Mouse (Mus musculus) left cerebral cortex, postnatal 25 days (tissue): ENCODE data around the gene Bicd2. TPM values are rescaled to one million over a fixed set of nuclear protein-coding genes. Genes with fewer than 3 reads are reported as not detected.
A peak's percentile ranks its signal among the peaks of the same experiment; 100 is the strongest.

ENCODE experiments used
- DNase-seq, 2 experiments: peaks; one replicate each; pipeline ENCODE4 v3.0.0; 2022; ENCODE audit warnings: low spot score in 2 of 2, mixed read lengths in 1 of 2
- intact Hi-C: fragments of 180-260 bp; cut with DNase I; formaldehyde crosslinking; loops from one replicate; pipeline ENCODE4 v1.15.1; 2025
- total RNA-seq, 2 experiments: library from RNA; stranded (reverse); gene quantifications; 2 replicates each; pipeline ENCODE4 v1.2.3; 2021

Gene Bicd2
- total RNA-seq = 10 to 100 TPM; 48.5 to 51.0 TPM

DNA sequence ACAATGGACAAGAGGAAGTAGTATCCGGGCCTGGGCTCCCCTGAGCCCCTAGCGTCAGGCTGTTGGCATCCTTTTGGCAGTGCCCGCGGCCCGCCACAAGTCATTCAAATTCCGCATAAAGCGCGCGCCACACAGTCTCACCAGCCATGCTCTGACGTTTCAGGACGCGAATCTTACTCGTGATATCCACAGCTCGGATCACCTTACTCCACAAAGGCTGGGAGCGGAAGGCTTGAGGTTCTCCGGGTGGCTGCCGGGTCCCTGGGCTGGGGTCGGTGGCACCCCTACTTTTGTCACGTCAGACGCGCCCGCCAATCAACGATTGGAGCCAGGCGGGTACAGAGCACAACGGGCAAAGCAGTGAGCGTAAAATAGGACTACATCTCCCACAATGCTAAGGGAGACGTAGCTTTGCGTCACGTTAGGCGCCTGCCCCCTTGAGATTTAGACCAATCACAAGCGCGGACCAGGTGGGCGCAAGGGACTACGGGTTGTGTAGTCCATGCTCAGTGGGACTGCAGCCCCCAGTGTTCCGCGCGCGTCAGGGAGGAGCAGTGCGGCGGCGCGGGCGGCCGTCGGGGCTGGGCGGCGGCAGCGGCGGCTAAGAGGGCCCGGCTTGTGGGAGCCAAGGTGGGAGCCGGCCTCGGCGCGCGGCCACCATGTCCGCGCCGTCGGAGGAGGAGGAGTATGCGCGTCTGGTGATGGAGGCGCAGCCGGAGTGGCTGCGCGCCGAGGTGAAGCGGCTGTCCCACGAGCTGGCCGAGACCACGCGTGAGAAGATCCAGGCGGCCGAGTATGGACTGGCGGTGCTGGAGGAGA, at the start of gene Bicd2:
TSS of gene Bicd2 (plus strand) at position 574 of the 819 bp plus-strand sequence.
- intact Hi-C loops = loop anchor here (2.0 kb wide), 1 partner anchor 312 kb away; the partner anchor contains the start of genes Cenpp and Nol8
- peak; percentile 96 to 99 for DNase-seq

- intact Hi-C loops = no loop called here
- DNase-seq = no peak
These were observed 49.4 kb upstream of the Bicd2 start for GRCm38 (mm10) chr13:49291949-49292348.

DNA sequence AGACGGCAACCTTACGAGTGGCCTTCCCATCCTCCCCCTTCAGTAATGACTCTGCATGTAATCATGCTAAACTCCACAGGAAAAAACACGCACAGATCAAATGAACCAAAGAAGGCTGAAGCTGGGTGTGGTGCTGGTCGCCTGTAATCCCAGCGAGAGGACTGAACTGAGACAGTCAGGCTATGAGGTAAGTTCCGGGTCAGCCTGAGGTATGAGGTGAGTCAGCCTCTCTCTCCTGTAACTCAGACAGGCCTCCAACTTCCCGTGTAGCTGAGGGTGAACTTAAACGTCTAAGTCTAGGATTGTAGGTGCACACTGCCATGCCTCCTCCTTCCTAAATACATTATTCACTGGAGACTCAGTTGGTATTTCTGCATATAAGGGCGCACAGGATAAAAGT, 47.3 kb upstream of the Bicd2 start:
- intact Hi-C loops = no loop called here
- no peak for DNase-seq

- DNase-seq = no peak
- intact Hi-C loops = no loop called here
These were observed 45.1 kb upstream of the Bicd2 start for GRCm38 (mm10) chr13:49296270-49296669.

DNA sequence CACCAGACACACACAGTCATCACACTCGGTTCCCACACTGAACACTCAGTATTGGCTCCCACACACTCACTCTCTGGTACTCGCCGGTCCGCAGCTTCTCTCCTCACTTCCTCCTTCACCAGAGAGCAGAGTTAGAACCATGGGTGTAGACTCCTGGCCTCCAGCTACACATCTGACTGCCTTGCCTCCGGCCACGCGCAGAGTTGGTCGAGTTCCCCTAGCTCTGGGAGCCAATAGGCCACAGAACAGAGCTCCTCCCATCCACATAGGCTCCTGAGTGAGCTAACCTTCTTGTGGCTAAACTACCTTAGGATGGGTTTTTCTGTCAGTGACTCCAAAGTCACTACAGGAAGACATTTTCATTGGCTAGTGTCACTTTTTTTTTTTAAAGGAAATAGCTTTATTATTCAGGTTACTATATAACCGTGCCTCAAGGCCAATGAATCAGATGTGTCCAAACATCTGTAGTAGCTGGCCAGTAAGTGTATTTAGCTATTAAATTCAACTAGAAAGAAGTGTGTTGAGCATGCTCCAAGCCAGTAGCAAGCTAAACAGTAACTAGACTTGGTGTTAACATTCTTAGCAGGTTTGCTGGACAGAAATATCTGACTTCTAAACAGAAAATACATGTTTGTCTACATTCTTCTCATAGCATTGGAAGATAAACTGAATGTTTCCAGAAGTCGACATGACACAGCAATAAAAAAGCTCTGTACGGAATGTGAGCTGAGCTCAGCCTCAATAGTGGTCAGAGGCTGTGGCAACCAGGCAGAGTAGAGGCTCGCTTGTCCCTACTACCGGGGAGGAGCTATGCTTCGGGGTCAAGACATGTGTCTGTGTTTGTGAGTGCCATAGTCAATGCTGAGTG, 42.6 kb upstream of the Bicd2 start:
- no peak for DNase-seq
- intact Hi-C loops = no loop called here

- intact Hi-C loops = no loop called here
- DNase-seq = no peak
These were observed 40.6 kb upstream of the Bicd2 start for GRCm38 (mm10) chr13:49300771-49301170.

DNA sequence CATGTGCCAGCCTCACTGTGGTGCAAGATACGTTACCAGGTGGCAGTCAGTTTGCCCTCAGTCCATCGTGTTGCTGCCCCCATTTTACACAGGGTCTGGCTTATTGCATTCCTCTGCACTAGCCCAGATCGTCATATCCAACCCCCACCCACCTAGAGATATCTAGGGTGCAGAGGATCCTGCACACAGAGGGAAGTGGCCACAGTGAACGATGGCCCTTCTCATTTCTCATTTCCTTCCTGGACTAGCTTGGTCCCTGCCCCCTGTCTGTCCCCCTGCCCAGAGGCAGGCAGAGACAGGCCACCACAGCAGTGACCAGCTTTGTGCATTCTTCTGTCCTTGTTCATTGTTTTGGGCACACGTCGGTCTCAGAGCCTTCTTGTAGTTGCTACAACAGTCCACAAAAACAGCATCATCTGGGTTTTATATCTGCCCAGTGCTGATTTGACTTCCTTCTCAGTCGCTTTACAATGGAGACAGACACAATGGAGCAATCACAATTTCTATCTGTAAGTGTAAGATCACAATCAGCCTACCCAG, 34.5 kb upstream of the Bicd2 start:
- DNase-seq = no peak
- intact Hi-C loops = no loop called here

- intact Hi-C loops = no loop called here
- no peak for DNase-seq
These were observed 33.9 kb upstream of the Bicd2 start for GRCm38 (mm10) chr13:49307311-49307969.

GRCm38 (mm10) chr13:49308206-49308605, 33.2 kb upstream of the Bicd2 start:
- intact Hi-C loops = no loop called here
- no peak for DNase-seq

DNA sequence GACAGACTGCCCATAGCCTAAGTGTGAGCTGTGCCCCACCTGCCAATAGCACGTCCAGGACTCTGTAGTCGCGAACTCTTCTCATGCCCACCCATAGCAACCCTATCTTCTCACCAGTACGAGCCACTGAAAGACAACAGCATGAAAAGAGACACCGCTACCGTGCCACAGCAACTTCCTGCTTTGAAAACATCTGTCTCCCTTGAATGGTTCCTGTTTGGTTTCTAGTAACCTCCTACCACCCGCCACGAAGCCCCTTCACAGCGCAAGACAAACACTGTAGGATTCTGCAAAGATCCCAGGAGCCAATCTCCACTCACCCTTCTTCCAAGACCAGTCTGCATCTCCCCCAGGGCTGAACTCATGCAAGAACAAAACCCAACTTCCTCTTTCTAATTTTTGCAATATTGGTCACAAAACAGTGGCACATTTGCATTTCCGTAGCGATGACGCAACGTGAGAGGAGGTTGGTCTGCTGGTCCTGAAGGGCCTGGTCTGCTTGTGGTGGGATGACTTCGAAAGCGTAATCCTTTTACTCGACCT, 32.5 kb upstream of the Bicd2 start:
- intact Hi-C loops = no loop called here
- no peak for DNase-seq

DNA sequence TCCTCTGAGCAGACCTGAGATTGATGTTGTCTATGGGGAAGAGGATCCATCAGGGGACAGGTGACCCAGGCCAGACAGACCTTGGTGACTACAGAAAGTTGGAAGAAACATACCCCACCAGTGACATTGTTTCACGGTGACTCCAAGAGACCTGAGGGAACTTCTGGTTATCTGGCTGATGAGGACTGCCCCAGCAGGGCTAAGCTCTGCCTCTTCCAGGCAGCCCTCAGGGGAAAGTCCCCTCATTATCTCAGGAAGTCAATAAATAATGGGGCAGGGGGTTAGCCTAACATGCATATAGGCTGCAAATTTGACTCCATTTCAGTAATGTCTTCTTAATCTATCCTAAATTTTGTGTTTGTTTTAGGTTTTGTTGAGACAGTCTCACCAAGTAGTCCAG, 31.9 kb upstream of the Bicd2 start:
- intact Hi-C loops = no loop called here
- no peak for DNase-seq

- intact Hi-C loops = no loop called here
- no peak for DNase-seq
These were observed 29.7 kb upstream of the Bicd2 start for GRCm38 (mm10) chr13:49311642-49312041.

DNA sequence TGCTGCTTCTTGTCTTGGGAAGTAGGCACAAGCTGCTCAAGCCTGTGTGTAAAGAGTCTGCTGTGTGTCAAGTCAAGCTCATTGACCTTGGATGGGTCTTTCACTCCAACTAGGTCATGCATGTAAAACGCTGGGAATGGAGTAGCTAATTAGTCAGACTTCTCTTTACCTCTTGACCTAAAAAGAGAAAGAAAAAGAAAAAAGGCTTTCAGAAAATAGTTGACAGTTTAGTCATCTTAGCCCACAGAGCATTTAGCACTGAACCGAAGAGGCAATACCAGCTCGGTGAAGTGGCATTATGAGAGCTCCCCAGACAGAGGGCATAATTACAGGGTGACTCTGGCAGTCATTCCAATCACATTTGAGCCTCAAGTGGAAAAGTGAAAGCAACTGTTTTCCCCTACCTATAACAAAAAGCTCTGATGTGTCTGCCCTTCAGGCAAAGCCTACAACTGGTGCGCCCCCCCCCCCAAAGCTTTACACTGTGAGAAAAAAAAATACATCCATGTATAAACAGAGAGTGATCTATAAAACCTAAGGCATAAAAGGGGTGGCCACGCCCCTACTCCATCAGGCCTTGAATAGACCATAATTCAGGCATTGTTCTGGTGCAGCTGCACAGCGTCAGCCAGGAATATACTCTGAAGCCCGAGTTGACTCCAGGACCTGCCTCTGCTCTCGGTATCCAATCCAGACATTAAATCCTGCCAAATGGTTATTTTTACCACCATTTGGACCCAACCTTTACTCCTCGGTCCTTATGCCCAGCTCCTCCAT, 24.8 kb upstream of the Bicd2 start:
- no peak for DNase-seq
- intact Hi-C loops = no loop called here

GRCm38 (mm10) chr13:49317508-49317907, 23.9 kb upstream of the Bicd2 start:
- intact Hi-C loops = no loop called here
- no peak for DNase-seq

DNA sequence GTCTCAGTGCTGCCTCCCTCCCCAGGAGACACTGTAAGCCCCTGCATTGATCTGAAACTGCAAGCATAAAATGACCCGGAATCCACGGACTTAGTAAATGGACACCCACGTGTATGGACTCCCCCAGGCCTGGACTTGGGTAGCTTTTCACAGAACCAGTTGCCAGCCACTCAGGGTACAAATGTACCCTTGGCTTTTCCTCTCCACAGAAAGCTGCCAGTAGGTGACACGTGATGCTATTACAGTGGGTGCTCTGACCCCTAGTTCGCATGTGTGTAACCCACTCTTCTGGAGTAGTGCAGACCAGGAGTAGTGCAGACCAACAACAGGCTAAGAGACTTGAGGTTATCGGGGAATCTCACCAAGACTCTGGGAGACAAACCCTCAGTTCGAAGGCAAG, 23.5 kb upstream of the Bicd2 start:
- DNase-seq = no peak
- intact Hi-C loops = no loop called here

DNA sequence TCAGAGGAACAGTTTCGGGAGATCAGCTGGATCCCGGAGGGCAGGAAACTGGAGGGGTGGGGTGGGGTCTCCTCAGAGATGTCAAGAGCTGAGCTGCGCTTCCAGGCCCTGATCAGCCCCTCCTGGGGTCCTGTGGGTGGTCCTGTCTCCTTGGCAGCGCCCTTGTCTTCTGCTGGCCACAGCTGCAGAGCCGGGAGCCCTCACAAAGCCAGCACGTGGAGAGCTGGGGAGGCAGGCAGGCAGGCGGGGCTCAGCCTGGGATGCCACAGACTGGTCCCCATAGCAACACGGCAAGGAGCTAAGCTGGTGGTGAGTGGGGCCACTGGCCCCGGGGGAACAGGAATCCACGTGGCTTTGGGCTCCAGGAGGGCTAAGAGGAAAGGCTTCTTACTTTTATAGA, 21.3 kb upstream of the Bicd2 start, which contains the start of gene Fgd3:
TSS of gene Fgd3 (minus strand) at position 272 of the 400 bp plus-strand sequence.
- intact Hi-C loops = loop anchor here (5.0 kb wide), 1 partner anchor 102 kb away; the partner anchor contains the start of gene Ippk
- peak; percentile 54 to 77 for DNase-seq

GRCm38 (mm10) chr13:49320514-49320913, 20.9 kb upstream of the Bicd2 start:
- no peak for DNase-seq
- intact Hi-C loops = loop anchor here (5.0 kb wide), 1 partner anchor 102 kb away; the partner anchor contains the start of gene Ippk

DNA sequence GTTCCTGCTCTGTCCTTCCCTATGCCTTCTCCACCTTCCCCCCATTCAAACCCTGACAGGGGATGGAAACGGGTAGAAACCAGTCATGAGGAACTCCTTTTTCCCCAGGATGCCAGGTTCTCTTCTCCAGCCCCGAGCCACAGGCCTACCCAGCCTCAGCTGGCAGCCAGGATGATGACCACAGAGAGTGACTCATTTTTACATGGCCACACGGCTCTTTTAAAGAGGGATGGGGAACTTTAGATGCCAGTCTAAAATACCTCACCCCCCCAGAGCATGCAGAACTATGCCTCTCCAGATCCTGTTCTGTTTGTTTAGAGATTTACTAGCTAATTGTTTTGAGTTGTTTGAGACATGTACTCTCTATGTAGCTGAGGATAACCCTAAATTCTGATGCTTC, 19.9 kb upstream of the Bicd2 start:
- intact Hi-C loops = loop anchor here (5.0 kb wide), 1 partner anchor 101 kb away; the partner anchor contains the start of gene Ippk
- no peak for DNase-seq
